ENCODE assay signal across 26 mouse cellular contexts in genomic region chr3:123114001-123114635, GRCm38 (mm10).
DNase-seq lines count a peak whose midpoint lies in the region; ATAC-seq and TF ChIP-seq lines count a peak whose summit lies in the region.
"Had no signal": no experiment of that assay in that cellular context is flagged by ENCODE, and none has a peak within 500 bp of the region (broad histone marks: within the 10 kb centered on the region; RNA-seq: fewer than 3 reads in every experiment).

No protein-coding gene starts in this region.

- ATAC-seq in liver, embryonic 14.5 days (ENCODE audit: insufficient read depth), result peak; percentile 26; the same call in 1 of the 2 replicates
- ATAC-seq: forebrain, embryonic 15.5 days; intestine, embryonic 16.5 days; lung, postnatal 0 days; Patski had no signal

- no peak for TF ChIP-seq CTCF in gastrocnemius, adult 2 months (IDR thresholded peaks at IDR 0.05)
- TF ChIP-seq CTCF in testis, adult 2 months (IDR thresholded peaks at IDR 0.05; ENCODE audit: control insufficient read depth, insufficient read depth, insufficient replicate concordance, low read depth, low read length), result no peak
- TF ChIP-seq CTCF in liver, embryonic 14.5 days (IDR thresholded peaks at IDR 0.05; ENCODE audit: low read depth), result no peak

- WGBS in liver, embryonic 14.5 days (ENCODE audit: insufficient replicate concordance), result 41% methylated on average over 21 of the region's 21 CpGs

- peak overlapping the region; percentile 76 for H3K4me3 ChIP-seq in gastrocnemius, adult 2 months
- H3K4me3 ChIP-seq in testis, adult 2 months (ENCODE audit: control insufficient read depth, low read depth, low read length), result peak overlapping the region; percentile 36; the same call in 1 of the 2 replicates
- no peak overlapping the region for H3K4me3 ChIP-seq in liver, embryonic 14.5 days (ENCODE audit: insufficient read depth in 1 of 2, low read depth in 2 of 2, low read length in 2 of 2)
- H3K4me3 ChIP-seq: embryonic facial prominence, embryonic 12.5 days; forebrain, embryonic 15.5 days; heart, embryonic 15.5 days; hindbrain, embryonic 13.5 days had no signal

- intact Hi-C loops in gastrocnemius, adult 2 months (cut with DNase I), result no loop called here
- intact Hi-C loops in gastrocnemius, postnatal 36 days (cut with DNase I), result loop anchor here (2.0 to 5.0 kb wide), 2 partner anchors 45 to 213 kb away; no protein-coding TSS in a partner anchor

- H3K27me3 ChIP-seq in testis, adult 2 months (ENCODE audit: control insufficient read depth, insufficient read depth, low read length), result no peaks in the 10 kb centered on the region
- H3K27me3 ChIP-seq in liver, embryonic 14.5 days (ENCODE audit: control insufficient read depth, insufficient read depth, low read length), result no peaks in the 10 kb centered on the region
- H3K27me3 ChIP-seq: embryonic facial prominence, embryonic 12.5 days; forebrain, embryonic 15.5 days; heart, embryonic 15.5 days; Patski had no signal

- H3K4me1 ChIP-seq in testis, adult 2 months (ENCODE audit: control insufficient read depth, insufficient read depth, low read length), result peaks cover 13% of the 10 kb centered on the region
- peaks cover 0 to 2% of the 10 kb centered on the region in 2 experiments; a peak in 1 of 4 replicates for H3K4me1 ChIP-seq in liver, embryonic 14.5 days (replicated peaks; ENCODE audit: control insufficient read depth in 2 of 2, insufficient read depth in 2 of 2, low read length in 1 of 2)

- no peak overlapping the region for H3K4me2 ChIP-seq in liver, embryonic 14.5 days (ENCODE audit: low read depth)
- H3K4me2 ChIP-seq: embryonic facial prominence, embryonic 12.5 days; forebrain, embryonic 15.5 days; heart, embryonic 15.5 days; hindbrain, embryonic 13.5 days had no signal

- H3K9me3 ChIP-seq in liver, embryonic 14.5 days (ENCODE audit: control insufficient read depth, low read length), result no peaks in the 10 kb centered on the region
- H3K9me3 ChIP-seq: embryonic facial prominence, embryonic 12.5 days; forebrain, embryonic 15.5 days; heart, embryonic 15.5 days; hindbrain, embryonic 13.5 days had no signal

- no peaks in the 10 kb centered on the region for H3K36me3 ChIP-seq in testis, adult 2 months (ENCODE audit: control insufficient read depth, insufficient read depth, low read length)
- no peaks in the 10 kb centered on the region for H3K36me3 ChIP-seq in liver, embryonic 14.5 days (replicated peaks; ENCODE audit: control insufficient read depth, insufficient read depth, low read depth)
- H3K36me3 ChIP-seq: embryonic facial prominence, embryonic 12.5 days; forebrain, embryonic 15.5 days; hindbrain, embryonic 13.5 days had no signal

- H3K27ac ChIP-seq in gastrocnemius, adult 2 months, result peak overlapping the region; percentile 95
- no peak overlapping the region for H3K27ac ChIP-seq in testis, adult 2 months (ENCODE audit: control insufficient read depth, insufficient read depth, low read depth, low read length)
- H3K27ac ChIP-seq in liver, embryonic 14.5 days, result no peak overlapping the region
- H3K27ac ChIP-seq: embryonic facial prominence, embryonic 12.5 days; forebrain, embryonic 15.5 days; heart, embryonic 15.5 days; hindbrain, embryonic 13.5 days; kidney, postnatal 0 days had no signal

- TF ChIP-seq POLR2A in testis, adult 2 months (IDR thresholded peaks at IDR 0.05; ENCODE audit: control insufficient read depth, low read depth, low read length), result no peak

- no peak for TF ChIP-seq EP300 in liver, embryonic 14.5 days (IDR thresholded peaks at IDR 0.05; ENCODE audit: low read depth)

- no peak overlapping the region for H3K9ac ChIP-seq in liver, embryonic 14.5 days (replicated peaks)
- H3K9ac ChIP-seq: embryonic facial prominence, embryonic 12.5 days; forebrain, embryonic 15.5 days; heart, embryonic 15.5 days; hindbrain, embryonic 13.5 days had no signal

- peak; percentile 49 for DNase-seq in gastrocnemius, adult 2 months
- no peak for DNase-seq in gastrocnemius, postnatal 36 days
- DNase-seq in testis, postnatal 10 days (ENCODE audit: low spot score), result no peak
- no peak for DNase-seq in liver, embryonic 14.5 days (ENCODE audit: low read depth in 3 of 3, low spot score in 3 of 3)
- no peak for DNase-seq in embryo, embryonic 11 days
- DNase-seq in right cerebral cortex, postnatal 36 days (ENCODE audit: low spot score in 2 of 2), result no peak
- DNase-seq: adrenal gland, postnatal 10 days; cerebellum, adult 8-10 months; cerebellum, postnatal 25 days; heart, postnatal 36 days; kidney, adult 8-10 months; kidney, postnatal 4 days; left cerebral cortex, postnatal 4 days; lung, adult 18-20 months; lung, postnatal 4 days; midbrain, embryonic 14.5 days; thymus, adult 2 months had no signal

Comparison
In these comparisons a context has a peak if more than half of its experiments do, and no peak if none do; other contexts are left out.
1. H3K4me3 ChIP-seq: peak in gastrocnemius, adult 2 months (single experiment) and testis, adult 2 months (single experiment); none in liver, embryonic 14.5 days (0 of 2).